Mouse (Mus musculus) thymus, adult 2 months (tissue): Measurements from ENCODE around the gene Col12a1. TPM values are rescaled to one million over a fixed set of nuclear protein-coding genes. Genes with fewer than 3 reads are reported as not detected.

Experiments used
- DNase-seq: peaks from one replicate; pipeline ENCODE4 v3.0.0; 2021
- H3K27ac ChIP-seq: fragments of 200-500 bp; 2 replicates; pipeline ENCODE4 v1.5.1; 2012; ENCODE audit warnings: low read length, control low read depth; ENCODE audit not compliant: control insufficient read depth, insufficient read depth
- H3K27me3 ChIP-seq: fragments of 200-500 bp; 2 replicates; pipeline ENCODE4 v1.6.1; 2012; ENCODE audit warnings: mild to moderate bottlenecking, low read length, moderate library complexity, mixed read lengths; ENCODE audit not compliant: control insufficient read depth, insufficient read depth
- H3K36me3 ChIP-seq: fragments of 200-500 bp; 2 replicates; pipeline ENCODE4 v1.6.1; 2012; ENCODE audit warnings: mild to moderate bottlenecking, low read length, moderate library complexity; ENCODE audit not compliant: control insufficient read depth, insufficient read depth
- H3K4me1 ChIP-seq: fragments of 200-500 bp; replicated peaks from 2 replicates; pipeline ENCODE4 v1.6.1; 2012; ENCODE audit warnings: low read length; ENCODE audit not compliant: control insufficient read depth, insufficient read depth
- H3K4me3 ChIP-seq: fragments of 200-500 bp; 2 replicates; pipeline ENCODE4 v1.5.1; 2012; ENCODE audit warnings: mild to moderate bottlenecking, low read length, control low read depth, moderate library complexity; ENCODE audit not compliant: control insufficient read depth, insufficient read depth
- CTCF ChIP-seq: fragments of 200-500 bp; IDR thresholded peaks from 2 replicates; pipeline ENCODE4 v1.5.1; 2012; ENCODE audit warnings: mild to moderate bottlenecking, control low read depth, low read length, moderate library complexity, borderline replicate concordance; ENCODE audit not compliant: control insufficient read depth, poor library complexity, insufficient read depth; ENCODE audit errors: extremely low read depth
- POLR2A ChIP-seq: fragments of 200-500 bp; IDR thresholded peaks from 2 replicates; pipeline ENCODE4 v1.6.1; 2012; ENCODE audit warnings: mild to moderate bottlenecking, low read length, control low read depth, moderate library complexity; ENCODE audit not compliant: control insufficient read depth, poor library complexity, insufficient read depth; ENCODE audit errors: extremely low read depth
- WGBS: fragments of 180-500 bp; shearing (Covaris S2); methylation state at CpG from one replicate; pipeline ENCODE4 v1.1.7; 2018; 5-methylcytosine and 5-hydroxymethylcytosine counted together
- polyA plus RNA-seq: library from polyadenylated mRNA; depleted of rRNA; stranded (reverse); fragments of >200 nt; gene quantifications from 2 replicates; pipeline ENCODE4 v1.2.3, GENCODE M21; 2012

Gene Col12a1
- polyA plus RNA-seq, 1 experiment = 6.3 TPM

DNA sequence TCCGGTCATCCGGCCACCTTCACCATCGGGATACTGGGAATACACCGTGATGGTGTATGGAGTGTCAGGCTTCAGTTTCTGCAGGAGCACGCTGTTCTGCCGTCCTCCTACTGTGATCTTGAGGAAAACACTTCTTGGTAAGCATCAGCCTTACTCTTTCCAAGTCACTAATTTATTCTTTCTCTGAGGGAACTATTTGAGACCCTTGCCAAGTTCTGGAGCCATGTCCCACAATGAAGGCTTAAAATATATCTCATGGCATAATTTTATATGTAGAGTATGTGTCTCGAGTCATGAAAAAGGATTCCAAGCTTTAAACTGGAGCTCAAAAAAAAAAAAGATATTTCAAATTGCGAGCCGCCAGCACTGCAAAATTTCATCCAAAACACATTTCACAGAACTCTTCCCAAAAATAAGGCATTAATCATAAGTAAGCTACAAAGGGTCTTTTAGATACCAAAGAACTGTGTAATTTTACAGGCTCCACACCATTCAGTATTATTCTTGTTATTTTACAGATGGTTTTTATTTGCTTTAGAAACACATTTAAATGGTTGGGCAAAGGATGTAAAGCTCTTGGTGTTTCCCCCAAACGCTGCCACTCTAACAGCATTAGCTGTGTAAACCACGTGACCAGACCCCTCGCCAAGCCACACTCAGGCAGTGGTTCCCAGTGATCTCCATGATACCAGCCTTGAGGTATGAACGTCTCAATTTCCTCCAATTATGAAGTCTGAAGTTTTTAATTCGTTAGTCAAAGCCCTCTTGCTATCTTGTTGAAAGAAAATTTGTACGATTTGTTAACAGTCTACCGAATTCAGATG is 65.1 kb downstream of the Col12a1 start:
- H3K27ac ChIP-seq = no peak overlapping the region
- no peak overlapping the region for H3K4me3 ChIP-seq
- no peak for DNase-seq
- TF ChIP-seq CTCF = no peak
- no peak for TF ChIP-seq POLR2A
- WGBS = 91% methylated on average over 16 of the region's 16 CpGs
- no peaks in the 10 kb centered on the region for H3K4me1 ChIP-seq
- no peaks in the 10 kb centered on the region for H3K27me3 ChIP-seq
- H3K36me3 ChIP-seq = no peaks in the 10 kb centered on the region

DNA sequence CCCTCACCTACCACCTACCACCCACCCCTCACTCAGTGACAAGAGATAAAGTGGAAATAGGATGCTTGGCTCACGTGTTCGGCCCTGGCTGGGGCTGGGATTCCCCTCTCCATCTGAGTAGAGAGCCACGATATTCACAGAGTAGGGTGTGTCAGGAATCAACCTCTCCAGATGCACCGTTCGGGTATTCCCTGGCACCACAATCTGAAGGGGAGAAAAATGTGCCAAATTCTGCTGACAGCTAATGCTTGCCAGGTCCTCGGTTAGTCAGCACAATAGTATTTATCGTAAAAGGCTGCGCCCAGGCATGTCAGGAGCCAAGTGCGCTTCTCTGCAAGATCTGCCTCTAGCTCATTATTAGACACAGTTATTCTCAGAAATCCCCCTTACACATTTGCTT is 70.0 kb downstream of the Col12a1 start:
- H3K27ac ChIP-seq = no peak overlapping the region
- no peak overlapping the region for H3K4me3 ChIP-seq
- no peaks in the 10 kb centered on the region for H3K27me3 ChIP-seq
- no peak for DNase-seq
- TF ChIP-seq POLR2A (no peak), CTCF (no peak)
- H3K4me1 ChIP-seq = no peaks in the 10 kb centered on the region
- 91% methylated on average over 9 of the region's 9 CpGs for WGBS
- no peaks in the 10 kb centered on the region for H3K36me3 ChIP-seq

DNA sequence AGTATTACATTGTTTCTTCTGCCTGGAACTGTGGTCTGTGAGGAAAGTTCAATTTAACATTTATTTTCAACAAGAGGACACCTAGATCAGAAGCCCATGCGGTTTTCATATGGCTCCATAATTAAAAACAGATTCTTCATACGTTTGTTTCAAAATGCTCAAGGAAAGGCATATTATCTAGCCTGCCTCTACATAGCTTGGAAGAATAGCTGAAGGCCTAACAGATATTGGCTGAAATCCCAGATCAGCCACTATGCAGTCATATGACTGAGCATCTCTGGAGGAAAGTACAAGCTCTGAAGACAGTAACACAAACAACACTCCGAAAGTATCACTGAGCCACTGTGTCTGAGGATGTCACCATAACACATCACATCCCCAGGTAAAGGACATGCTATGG is 72.9 kb downstream of the Col12a1 start:
- Histone ChIP-seq H3K4me1 (no peaks in the 10 kb centered on the region), H3K36me3 (no peaks in the 10 kb centered on the region), H3K27me3 (no peaks in the 10 kb centered on the region), H3K4me3 (no peak overlapping the region), H3K27ac (no peak overlapping the region)
- no peak for TF ChIP-seq POLR2A
- no peak for TF ChIP-seq CTCF
- DNase-seq = no peak
- 92% methylated on average over 3 of the region's 3 CpGs for WGBS

DNA sequence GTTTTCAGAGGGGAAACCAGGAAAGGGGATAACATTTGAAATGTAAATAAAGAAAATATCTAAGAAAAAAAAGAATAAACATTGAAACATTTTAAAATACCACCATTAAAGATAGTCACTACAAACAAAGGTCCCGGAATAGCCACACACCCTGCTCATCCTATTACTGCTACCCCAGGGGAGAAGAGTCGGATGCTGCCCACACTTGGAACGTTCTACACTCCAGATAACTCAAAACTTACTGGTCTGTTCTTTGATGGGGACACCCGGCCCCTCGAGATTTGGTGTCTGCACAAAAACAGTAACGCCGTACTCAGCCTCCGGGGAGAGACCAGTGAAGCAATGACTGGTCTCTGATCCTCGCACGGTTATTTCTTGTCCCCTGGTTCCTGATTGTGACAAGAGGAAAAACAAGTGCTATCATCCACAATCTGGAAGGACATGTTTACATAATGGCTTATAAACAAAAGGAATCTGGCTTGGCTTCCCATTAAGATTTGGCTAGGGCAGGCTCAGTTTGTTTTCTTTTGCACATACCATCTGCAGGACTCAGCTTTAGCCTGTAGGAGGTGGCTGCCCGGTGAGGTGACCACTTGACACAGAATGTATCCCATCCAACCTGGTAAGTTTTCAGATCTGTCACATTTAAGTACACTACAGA is 79.1 kb downstream of the Col12a1 start:
- no peak for DNase-seq
- H3K4me1 ChIP-seq = no peaks in the 10 kb centered on the region
- TF ChIP-seq CTCF = no peak
- no peak for TF ChIP-seq POLR2A
- no peak overlapping the region for H3K27ac ChIP-seq
- WGBS = 70% methylated on average over 11 of the region's 11 CpGs
- H3K36me3 ChIP-seq = no peaks in the 10 kb centered on the region
- no peaks in the 10 kb centered on the region for H3K27me3 ChIP-seq
- H3K4me3 ChIP-seq = no peak overlapping the region

DNA sequence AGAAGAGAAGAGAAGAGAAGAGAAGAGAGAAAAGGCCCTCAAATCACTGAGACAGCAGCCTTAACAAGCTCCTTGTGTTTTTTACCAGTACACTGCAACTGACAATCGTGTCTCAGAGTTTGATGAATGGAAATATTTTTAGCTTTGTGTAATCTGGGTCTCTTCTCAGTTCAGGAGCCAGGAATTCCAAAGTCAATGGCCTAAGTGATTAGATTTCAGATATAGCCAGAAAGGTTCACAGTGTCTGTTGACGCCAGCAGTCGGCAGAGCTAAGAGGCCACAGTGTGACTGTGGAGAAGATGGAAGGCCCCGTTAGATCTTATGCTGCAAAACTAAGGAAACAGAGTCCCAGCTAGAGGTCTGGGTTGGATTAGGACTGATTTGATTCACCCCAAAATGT is 80.8 kb downstream of the Col12a1 start:
- no peaks in the 10 kb centered on the region for H3K36me3 ChIP-seq
- WGBS = 78% methylated on average over 4 of the region's 4 CpGs
- H3K27me3 ChIP-seq = no peaks in the 10 kb centered on the region
- no peak overlapping the region for H3K27ac ChIP-seq
- TF ChIP-seq POLR2A (no peak), CTCF (no peak)
- H3K4me1 ChIP-seq = no peaks in the 10 kb centered on the region
- H3K4me3 ChIP-seq = no peak overlapping the region
- no peak for DNase-seq

DNA sequence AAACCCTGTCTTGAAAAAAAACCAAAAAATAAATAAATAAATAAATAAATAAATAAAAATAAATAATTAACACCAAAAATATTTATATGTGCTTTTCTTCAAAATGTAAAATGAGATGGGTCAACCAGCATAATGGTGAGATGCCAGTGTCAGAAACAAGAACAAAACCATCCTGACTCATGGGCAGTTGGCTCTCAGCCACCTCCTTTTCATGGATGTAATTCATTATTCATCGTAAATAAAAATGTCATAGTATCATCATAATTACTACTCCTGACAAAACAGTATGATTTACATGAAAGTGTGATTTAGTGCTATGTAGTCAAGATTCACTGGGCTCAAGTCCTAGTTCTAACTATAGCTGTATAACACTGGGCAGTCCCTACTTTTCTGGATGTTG is 84.6 kb downstream of the Col12a1 start:
- no peak for DNase-seq
- H3K36me3 ChIP-seq = no peaks in the 10 kb centered on the region
- H3K27ac ChIP-seq = no peak overlapping the region
- no peak for TF ChIP-seq POLR2A
- no peak for TF ChIP-seq CTCF
- WGBS = 95% methylated on average over 1 of the region's 1 CpGs
- no peaks in the 10 kb centered on the region for H3K27me3 ChIP-seq
- H3K4me3 ChIP-seq = no peak overlapping the region
- H3K4me1 ChIP-seq = no peaks in the 10 kb centered on the region

DNA sequence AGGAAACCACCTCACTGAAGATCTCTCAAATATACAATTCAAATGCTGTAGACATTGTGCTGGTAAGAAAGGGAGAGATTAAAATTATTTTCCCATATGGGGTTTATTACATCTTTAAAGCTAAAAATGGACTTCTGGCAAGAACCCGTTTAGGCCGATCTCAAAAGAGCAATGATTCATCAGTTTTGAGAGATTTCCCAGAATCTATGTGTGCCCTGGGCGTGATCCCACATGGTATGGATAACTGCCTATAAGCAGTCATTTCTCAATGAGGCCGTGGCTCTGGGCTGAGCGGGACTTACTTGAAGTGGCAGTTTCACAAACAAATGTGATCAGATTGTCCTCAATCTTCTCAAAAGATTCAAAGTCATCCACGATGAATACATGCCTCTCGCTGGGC is 87.4 kb downstream of the Col12a1 start:
- no peaks in the 10 kb centered on the region for H3K4me1 ChIP-seq
- no peak for DNase-seq
- no peaks in the 10 kb centered on the region for H3K27me3 ChIP-seq
- no peak overlapping the region for H3K4me3 ChIP-seq
- H3K36me3 ChIP-seq = no peaks in the 10 kb centered on the region
- WGBS = 95% methylated on average over 7 of the region's 7 CpGs
- H3K27ac ChIP-seq = no peak overlapping the region
- no peak for TF ChIP-seq CTCF
- no peak for TF ChIP-seq POLR2A
